Mouse (Mus musculus): ENCODE data around the gene Dnaja4.

DNA sequence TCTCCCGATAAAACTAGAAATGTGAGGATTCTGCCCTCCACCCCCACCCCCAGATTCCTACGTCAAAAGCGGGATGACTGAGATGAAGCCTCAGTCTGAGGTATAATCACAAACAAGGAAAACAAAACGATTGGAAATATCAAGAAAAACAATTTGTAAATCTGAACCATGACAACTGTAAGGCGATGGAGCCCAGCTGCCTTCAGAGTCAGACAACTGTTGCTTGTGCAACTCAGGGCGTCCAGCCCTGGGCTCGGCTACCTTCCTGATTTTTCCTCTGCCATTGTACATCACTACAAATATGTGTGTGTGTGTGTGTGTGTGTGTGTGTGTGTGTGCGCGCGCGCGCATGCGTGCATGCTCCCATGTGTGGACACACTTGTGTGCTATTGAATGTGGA lies 24.8 kb upstream of the Dnaja4 start:
- TF ChIP-seq CTCF (IDR thresholded peaks at IDR 0.05; ENCODE audit: low read depth) (no peak), EP300 (optimal IDR thresholded peaks at IDR 0.05) (no peak)
